Mouse (Mus musculus) adrenal gland, adult 2 months (tissue): ENCODE data around the gene Ripor3. TPM values are rescaled to one million over a fixed set of nuclear protein-coding genes. Genes with fewer than 3 reads are reported as not detected.

ENCODE experiments used
- DNase-seq: peaks from one replicate; pipeline ENCODE4 v3.0.0; 2021
- polyA plus RNA-seq: library from polyadenylated mRNA; depleted of rRNA; stranded (reverse); fragments of >200 nt; gene quantifications from 2 replicates; pipeline ENCODE4 v1.2.3, GENCODE M21; 2012
- total RNA-seq, 2 experiments: library from RNA; stranded (reverse); gene quantifications; 2 replicates each; pipeline ENCODE4 v1.2.3; 2021

Gene Ripor3
- total and polyA plus RNA-seq, 3 experiments, result 1.7 to 3.5 (median 3.0) TPM

- no peak for DNase-seq
Observed at GRCm38 (mm10) chr2:167986762-167987161, 23.7 kb downstream of the Ripor3 start.

GRCm38 (mm10) chr2:167984946-167985345 lies 25.5 kb downstream of the Ripor3 start:
- DNase-seq, result no peak

- no peak for DNase-seq
Observed at GRCm38 (mm10) chr2:167984371-167984770, 26.0 kb downstream of the Ripor3 start.

- peak; percentile 31 for DNase-seq
Observed at GRCm38 (mm10) chr2:167982646-167983045, 27.8 kb downstream of the Ripor3 start.

- no peak for DNase-seq
Observed at GRCm38 (mm10) chr2:167980391-167980790, 30.0 kb downstream of the Ripor3 start.

GRCm38 (mm10) chr2:167978271-167978670 lies 32.1 kb downstream of the Ripor3 start:
- no peak for DNase-seq

GRCm38 (mm10) chr2:167975746-167976145 lies 34.7 kb downstream of the Ripor3 start:
- no peak for DNase-seq

GRCm38 (mm10) chr2:167972809-167973208 lies 37.6 kb downstream of the Ripor3 start:
- no peak for DNase-seq

GRCm38 (mm10) chr2:167972146-167972545 lies 38.3 kb downstream of the Ripor3 start:
- DNase-seq, result no peak

- no peak for DNase-seq
Observed at GRCm38 (mm10) chr2:167969851-167970541, 40.4 kb downstream of the Ripor3 start.

- no peak for DNase-seq
Observed at GRCm38 (mm10) chr2:167968504-167968903, 41.9 kb downstream of the Ripor3 start.

- DNase-seq, result no peak
Observed at GRCm38 (mm10) chr2:167965911-167966310, 44.5 kb downstream of the Ripor3 start.

GRCm38 (mm10) chr2:167964320-167964719 lies 46.1 kb downstream of the Ripor3 start:
- no peak for DNase-seq

GRCm38 (mm10) chr2:167963778-167964300 lies 46.6 kb downstream of the Ripor3 start:
- DNase-seq, result no peak

GRCm38 (mm10) chr2:167963176-167963575 lies 47.2 kb downstream of the Ripor3 start:
- no peak for DNase-seq

- DNase-seq, result no peak
Observed at GRCm38 (mm10) chr2:167962347-167962746, 48.1 kb downstream of the Ripor3 start.

GRCm38 (mm10) chr2:167960584-167960983 lies 49.8 kb downstream of the Ripor3 start:
- no peak for DNase-seq

- DNase-seq, result no peak
Observed at GRCm38 (mm10) chr2:167959996-167960395, 50.4 kb downstream of the Ripor3 start.

- no peak for DNase-seq
Observed at GRCm38 (mm10) chr2:167959384-167959911, 51.0 kb downstream of the Ripor3 start.

GRCm38 (mm10) chr2:167958843-167959242 lies 51.6 kb downstream of the Ripor3 start:
- DNase-seq, result peak; percentile 96

GRCm38 (mm10) chr2:167958082-167958788 lies 52.2 kb downstream of the Ripor3 start:
- DNase-seq, result peak; percentile 59

- no peak for DNase-seq
Observed at GRCm38 (mm10) chr2:167957539-167957938, 52.9 kb downstream of the Ripor3 start.

GRCm38 (mm10) chr2:167954928-167955327 lies 55.5 kb downstream of the Ripor3 start:
- no peak for DNase-seq
